Mouse (Mus musculus) liver, embryonic 14.5 days (tissue): ENCODE measurements around the gene Tpm3.

Experiments
- CTCF ChIP-seq: IDR thresholded peaks from 2 replicates; pipeline ENCODE4 v1.5.1; 2016; ENCODE audit warnings: antibody characterized with exemption, low read depth, control low read depth
- EP300 ChIP-seq: IDR thresholded peaks from 2 replicates; pipeline ENCODE4 v1.6.1; 2016; ENCODE audit warnings: antibody characterized with exemption, low read depth

- no peak for TF ChIP-seq CTCF
- no peak for TF ChIP-seq EP300
These were observed 22.8 kb upstream of the Tpm3 start for GRCm38 (mm10) chr3:90049691-90050090.
